Mouse (Mus musculus): ENCODE measurements at regions not wholly inside any gene's neighbourhood (a gene's known extent, or its start where the extent isn't known, plus 50 kb on each side); places are given as distances from the start of the nearest gene placed in this dataset.

DNA sequence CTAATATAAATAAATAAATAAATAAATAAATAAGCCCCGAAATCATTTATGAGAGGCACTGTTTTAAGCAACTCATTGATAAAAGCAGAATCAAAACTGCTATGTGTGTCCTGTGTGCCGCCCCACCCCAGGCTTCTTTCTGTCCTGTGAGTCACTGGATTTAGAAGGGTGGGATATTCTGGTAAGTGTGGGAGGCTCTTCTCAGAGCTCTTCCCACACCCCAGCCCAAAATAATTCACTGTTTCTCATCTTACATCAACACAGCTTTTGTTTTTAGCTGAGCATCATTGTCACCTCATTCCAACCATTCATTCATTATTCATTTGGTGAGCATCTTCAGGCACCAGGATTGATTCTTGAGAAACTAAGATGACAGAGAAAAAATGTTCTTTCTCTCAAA is 118.4 kb downstream of the Barx2 start:
- DNase-seq (ENCODE audit: low spot score), result no peak

DNA sequence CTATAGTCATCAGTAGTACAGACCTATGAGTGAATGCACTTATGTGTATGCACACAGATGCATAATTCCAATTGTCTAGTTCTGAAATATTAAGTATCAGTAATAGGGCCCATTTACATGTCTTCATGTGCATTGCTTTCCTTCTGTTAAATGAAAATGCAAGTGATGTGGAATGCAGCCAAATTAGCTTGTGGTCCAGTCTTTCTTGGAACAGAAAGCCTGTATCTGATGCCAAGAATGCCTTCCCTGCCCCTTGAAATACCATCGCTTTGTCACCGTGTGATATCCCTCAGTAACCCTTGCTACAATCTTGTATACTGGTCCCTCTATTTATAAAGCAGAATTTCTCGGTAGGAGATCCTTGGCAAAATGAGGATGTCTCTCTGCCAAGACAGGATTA is 137.3 kb downstream of the Barx2 start:
- DNase-seq (ENCODE audit: low spot score), result no peak

DNA sequence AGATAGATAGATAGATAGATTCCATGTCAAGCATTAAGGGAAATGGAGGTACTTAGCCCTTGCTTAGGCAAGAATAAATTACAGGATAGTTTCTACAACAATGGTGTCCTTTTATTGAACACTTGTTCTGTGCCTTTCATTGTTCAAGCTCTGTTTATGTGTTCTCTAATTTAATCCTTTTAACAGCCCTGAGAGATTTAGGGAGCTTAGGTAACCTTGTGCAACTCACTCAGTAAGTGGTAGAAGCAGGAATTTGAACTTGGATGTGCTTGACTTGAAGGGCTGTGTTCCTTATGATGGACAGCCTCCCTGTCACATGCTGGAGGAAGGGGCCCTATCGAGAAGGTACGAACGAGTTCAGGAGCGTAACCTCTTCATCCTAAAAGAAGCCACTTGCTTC is 147.9 kb downstream of the Barx2 start:
- no peak for DNase-seq (ENCODE audit: low spot score)

DNA sequence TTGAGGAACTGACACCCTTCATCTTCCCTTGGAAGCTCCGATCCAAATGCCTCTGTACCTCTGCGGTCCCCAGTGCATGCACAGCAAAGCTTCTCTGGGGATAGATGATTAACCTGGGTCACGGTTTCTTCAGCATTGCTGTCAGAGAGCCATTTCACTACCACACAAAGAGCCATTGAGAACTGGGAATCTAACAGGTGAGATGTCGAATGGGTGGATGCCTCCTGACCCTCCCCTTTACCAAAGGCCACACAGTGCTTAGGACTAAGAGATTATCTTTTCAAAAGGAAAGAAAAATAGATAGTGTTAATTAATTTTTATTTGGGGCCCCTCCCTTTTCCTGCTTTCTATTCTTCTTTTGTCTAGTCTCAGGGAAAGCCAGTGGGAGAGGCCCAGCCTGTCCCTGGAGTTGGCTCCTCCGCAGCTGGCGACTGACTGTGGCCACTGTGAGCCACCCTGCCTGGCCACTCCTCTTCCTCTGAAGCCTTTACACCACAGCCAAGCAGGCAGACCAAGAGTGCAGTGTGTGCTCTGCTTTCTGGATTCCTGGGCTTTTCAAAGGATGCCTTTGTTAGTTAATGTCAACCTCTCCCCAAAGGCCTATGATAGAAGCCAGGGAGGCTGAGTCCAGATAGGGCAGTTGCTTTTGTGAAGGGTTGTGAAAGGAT is 155.2 kb downstream of the Barx2 start:
- DNase-seq (ENCODE audit: low spot score), result no peak

DNA sequence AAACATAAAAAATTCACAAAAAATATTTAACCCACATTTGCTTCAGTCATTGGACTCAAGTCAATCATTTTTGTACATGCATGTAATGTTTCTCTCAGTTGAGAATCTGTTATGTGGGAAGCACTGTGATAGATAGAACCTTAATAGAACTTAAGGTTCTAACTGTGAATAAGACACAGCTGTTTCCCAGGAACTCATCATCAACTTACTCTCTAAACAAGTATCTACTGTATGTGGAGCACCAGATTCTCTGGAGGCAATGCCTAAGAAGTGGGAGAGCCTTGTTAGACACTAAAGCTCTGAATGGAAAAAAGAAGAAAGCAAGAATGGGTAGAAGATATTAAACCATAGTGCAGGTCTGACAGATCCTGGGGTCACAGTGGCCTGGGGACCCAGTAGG is 182.8 kb downstream of the Barx2 start:
- no peak for DNase-seq (ENCODE audit: low spot score)

DNA sequence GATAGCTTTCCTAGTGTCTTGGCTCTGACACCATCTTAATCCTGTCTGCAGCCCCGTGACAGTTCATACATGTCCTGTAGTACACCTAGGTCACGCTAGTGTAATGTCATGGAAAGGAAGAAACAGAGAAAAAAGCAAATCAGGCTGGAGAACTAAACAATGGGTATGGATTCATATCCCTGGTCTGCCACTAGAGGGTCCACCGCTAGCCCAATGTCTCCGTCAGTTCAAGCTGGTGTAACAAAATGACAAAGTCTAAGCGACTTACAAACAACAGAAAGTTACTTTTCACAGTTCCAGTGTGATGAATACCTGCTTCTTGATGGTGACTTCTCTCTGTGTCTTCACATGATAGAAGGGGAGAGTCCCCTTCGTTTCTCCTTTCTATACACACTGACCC is 194.0 kb downstream of the Barx2 start:
- DNase-seq (ENCODE audit: low spot score), result no peak

DNA sequence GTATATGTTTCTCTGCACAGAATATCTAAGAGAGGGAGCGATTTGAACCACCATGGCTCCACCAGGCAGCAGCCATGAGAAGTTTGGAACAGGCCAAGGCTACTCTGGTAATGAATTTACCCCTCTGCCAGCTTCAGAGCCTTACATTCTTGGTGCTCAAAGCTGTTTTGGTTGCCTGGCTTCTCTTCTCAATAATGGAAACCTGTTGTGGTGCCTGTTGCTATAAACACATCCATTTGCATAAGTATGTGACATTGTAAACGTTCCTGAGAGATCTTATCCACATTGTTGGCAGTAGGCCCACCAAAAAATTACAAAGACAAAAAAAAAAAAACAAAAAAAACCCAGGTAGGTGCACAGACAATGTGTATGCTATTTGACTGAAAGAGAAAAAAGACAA is 203.2 kb downstream of the Barx2 start:
- DNase-seq (ENCODE audit: low spot score), result no peak

DNA sequence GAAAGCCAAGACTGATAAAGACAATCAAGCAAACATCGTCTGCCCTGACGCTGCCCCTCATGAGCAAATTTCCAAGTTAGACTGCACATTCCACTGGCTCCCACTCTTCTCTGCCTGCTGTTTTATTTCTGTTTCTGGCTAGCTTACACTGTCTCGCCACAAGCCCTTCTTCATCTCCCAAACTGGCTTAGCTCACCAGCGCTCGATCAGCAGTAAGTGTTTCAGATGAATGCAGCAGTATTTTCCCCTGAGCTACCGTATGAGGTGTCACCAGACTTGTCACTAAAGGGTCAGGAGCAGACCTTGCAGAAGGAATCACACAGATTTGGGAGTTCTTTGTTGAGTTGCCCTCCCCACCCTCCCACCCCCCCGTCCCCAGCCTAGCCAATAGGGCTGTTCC is 206.6 kb downstream of the Barx2 start:
- no peak for DNase-seq (ENCODE audit: low spot score)

DNA sequence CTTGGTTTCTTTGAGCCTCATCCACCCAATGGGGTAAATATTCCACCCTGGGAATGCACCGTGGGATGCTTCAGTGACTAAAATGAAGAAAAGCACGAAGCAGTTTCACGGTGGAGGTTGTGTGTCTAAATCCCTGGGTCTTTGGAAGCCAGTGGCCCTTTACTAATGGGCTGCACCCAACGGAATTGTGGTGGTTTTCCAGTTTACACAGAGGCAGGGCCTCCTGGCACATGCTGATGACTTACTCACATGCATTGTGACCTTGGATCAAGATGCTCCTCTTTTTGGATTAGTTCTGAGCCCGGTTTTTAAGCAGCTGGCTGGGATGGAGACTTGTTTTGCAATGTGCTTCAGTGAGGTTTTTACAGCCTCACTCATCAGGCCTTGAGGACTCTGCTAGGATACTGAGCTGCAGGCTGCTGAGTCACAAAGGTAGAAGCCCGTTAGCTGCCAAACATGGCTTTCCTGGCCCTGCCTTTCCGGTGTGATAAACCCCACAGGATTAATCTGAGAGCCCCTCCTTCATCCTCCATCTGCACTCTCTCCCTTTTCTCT is 222.3 kb downstream of the Barx2 start:
- no peak for DNase-seq (ENCODE audit: low spot score)

DNA sequence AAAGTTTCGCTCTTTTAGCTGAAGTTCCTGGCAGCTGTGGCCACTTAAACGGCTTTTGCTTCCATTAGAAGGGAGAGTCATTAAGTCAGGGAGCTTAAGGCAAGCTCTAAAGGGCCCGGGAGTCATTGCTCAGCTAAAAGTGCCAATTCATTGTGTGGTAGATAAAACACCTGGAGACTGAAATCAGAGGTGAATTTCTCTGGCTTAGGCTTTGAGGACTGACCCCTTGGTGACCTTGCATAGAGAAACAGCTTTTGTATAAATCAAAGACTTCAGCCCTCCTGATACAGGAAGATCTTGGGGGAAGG is 224.1 kb upstream of the Tmem45b start:
- DNase-seq (ENCODE audit: low spot score), result no peak

DNA sequence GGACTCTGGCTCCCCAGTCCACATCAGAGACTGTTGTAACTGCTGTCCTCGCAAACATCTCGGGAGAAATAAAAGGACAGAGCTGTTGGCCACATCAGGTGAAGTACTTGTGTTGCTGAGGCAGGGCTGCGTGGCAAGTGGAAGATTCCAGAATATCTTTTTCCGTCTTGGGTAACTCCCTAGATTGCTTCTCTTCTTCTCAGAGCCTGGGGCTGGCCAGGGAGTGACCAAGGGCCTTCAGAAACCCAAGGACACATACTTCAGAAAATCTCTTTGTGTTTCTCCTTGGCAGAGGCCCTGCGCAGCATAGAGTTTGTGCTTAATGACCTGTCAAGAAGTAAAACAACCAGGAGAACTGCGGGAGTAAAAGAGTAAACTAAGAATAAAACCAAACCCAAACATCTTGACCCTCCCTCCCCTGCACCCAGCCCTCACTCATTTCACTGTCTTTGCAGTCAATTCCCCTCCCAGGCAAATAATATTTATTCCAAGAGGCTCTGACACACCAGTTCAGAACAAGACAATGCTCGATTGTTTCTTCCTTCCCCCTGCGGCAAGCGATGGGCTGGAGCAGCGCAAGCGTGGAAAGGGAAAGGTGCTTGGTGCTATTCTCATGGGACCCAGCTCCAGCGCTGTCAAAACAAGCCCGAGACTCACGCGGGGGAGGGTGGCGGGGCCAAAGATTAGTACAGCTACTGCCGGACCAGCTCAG is 223.6 kb upstream of the Tmem45b start:
- no peak for DNase-seq (ENCODE audit: low spot score)

DNA sequence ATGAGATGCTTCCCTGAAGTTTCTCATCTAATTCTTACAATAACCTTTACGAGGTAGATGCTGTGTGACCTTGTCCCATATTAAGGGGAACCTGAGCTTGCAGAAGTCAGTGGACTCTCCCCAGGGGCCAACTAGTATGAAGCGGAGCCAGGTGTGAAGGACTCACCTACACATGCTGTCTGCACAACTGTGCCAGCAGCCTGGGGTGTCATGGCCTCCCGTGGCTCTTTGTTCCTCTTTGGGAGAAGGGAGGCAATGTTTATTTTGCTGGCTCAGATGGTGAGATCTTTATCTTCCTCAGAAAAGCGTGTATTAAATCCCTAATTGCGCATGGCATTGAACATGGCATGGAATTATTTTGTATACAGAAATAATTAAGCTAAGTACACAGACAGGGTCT is 222.2 kb upstream of the Tmem45b start:
- DNase-seq (ENCODE audit: low spot score), result no peak

DNA sequence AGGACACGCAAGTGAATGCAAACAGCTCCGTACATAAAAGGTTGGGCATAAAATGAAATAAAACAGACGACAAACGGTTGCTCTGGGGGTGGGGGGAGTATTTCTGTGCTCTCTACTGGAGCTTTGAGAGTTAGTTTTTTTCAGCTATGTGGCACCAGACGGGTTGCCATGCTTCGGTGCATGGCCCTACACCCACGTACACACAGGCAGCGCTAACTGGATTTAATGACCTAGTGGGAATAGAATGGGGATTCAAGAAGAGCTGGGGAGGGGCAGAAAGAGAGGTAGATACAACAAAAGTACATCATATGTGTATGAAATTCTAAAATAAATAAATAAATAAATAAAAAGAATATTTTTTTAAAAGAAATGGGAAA is 220.5 kb upstream of the Tmem45b start:
- DNase-seq (ENCODE audit: low spot score), result no peak

DNA sequence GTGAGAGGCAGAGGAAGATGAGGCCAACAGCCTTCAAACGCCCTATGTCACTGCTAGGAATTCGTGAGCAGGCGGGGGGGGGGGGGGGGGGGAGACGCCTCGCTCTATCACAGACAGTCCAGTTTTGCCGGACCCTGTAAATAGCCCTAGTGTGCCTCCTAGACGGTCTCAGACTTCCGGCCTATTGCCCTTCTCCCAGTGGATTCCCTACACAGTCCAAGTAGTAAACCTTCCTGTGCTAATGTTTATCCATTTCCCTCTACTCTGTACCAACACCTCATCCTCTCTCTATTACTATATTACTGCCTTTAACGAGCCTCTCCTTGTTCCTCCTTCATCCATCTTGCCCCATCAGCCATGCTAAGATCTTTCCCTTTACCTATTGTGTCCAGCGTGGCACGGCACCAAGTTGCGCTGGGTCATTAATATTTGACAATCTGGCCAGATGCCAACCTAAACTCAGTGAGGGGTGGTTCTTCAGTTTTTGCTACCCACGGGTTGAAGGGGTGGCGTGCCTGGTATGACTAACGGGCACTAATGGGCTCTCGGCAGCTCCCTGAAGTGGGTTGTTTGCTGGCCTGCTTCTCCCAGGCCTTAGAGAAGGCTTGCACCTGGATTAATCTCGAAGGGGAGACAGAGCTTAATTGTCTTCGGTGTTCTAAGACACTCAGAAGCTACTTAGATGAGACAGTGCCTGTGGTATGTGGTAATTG is 220.0 kb upstream of the Tmem45b start:
- DNase-seq (ENCODE audit: low spot score), result no peak

DNA sequence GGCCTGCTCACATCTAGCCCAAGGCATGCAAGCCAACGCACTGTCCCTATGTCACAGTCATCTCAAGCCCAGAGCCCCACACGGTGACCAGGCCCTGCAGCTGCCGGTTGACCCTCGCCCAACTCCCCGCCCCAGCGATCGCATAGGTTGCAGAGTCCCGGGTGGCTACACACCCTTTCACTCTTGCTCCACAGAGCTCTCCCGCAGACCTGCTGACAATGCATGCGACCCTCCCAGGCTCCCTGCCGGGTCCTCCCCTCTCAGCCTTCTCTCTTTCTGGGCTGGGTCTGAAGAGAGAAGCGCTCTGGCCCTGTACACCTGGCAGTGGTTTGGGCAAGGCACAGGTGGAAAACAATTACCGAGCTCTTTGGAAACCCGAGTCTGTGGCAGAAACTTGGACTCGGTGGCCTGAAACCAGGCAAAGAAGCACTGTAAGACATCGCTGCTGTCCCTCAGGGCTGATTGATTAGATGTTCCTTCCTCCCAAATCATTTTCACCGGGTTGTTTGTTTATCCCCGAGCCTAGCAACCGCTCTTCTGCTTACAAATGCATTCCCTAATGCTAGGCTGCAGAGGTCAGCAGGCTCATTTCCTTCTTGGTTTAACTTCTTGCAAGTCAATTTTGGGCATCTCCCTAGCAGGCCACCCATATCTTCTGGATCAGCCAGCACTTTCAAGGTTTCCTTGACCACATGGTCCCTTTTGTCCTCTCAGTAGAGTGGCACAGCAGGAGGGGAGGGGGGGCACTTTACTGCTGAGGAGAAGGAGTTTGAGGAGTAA is 219.2 kb upstream of the Tmem45b start:
- no peak for DNase-seq (ENCODE audit: low spot score)

DNA sequence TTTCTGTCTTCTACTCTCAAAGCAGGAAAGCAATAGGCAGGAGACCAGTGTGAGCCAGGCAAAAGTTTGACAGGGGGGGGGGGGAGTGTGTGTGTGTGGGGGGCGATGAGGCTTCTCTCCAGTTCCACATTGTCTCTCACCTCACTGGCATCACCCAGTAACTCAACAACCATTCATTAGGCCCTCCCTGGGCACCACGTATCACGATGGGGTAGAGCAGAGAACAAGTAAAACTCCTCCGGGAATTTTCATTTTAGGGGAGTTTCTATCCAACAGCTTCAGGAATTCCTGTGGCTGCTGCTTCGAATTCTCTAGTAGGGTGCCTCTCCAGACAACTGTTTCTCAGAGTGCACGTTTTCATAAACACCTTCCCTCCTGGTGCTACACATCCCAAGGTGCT is 218.6 kb upstream of the Tmem45b start:
- no peak for DNase-seq (ENCODE audit: low spot score)

DNA sequence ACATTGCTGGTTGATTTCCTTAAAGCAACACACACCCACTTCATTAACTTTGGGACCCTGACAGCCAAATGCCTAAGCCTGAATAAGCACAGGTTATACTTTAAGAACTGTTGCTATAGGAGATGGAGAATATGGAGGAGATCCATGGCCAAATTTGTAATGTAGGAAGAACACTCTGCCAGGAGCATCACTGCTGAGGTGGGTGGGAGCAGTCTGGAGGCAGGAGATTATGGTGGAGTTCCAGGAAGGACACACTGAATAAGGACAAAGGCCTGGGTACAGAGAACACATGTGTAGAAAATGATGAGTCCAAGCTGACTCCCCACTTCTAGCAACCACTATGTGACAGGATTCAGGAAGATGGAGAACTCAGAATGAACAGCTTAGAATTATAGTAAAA is 212.9 kb upstream of the Tmem45b start:
- DNase-seq (ENCODE audit: low spot score), result no peak

DNA sequence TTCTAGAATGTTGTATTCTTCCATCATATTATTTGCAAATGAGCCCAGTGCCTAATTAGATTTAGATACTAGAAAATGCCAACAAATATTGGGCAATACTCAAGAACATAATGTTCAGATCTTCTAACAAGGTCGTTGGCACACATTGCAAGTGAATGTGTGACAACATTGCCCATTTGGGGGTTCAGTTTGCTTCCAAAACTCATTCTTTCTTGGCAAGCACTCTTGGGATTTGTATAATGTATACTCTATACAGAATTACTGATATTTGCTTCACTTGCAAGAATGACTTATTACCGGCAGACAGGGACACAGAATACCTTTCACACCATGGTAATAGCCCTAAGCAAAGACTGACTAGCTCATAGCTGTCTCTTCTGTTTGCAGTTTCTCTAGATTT is 194.8 kb upstream of the Tmem45b start:
- DNase-seq (ENCODE audit: low spot score), result peak; percentile 2

DNA sequence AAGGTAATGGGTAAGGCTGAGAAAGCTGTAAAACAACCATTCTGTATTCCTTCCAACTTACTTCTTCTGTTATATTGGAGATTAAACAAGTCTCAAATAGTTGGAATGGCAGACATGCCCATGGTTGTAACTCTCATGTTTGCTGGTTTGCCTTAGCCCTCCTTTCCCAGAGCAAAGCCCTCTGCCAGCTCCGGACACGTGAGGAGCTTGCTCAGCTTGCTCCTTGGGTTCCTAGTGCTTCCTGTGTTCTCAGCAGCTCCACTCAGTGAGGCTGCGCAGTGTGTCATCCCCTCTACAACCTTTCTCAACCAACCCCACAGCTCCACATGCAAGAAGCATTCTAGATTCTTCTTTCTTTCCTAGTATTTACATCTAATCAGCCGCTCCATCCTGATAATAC is 193.3 kb upstream of the Tmem45b start:
- DNase-seq (ENCODE audit: low spot score), result no peak

DNA sequence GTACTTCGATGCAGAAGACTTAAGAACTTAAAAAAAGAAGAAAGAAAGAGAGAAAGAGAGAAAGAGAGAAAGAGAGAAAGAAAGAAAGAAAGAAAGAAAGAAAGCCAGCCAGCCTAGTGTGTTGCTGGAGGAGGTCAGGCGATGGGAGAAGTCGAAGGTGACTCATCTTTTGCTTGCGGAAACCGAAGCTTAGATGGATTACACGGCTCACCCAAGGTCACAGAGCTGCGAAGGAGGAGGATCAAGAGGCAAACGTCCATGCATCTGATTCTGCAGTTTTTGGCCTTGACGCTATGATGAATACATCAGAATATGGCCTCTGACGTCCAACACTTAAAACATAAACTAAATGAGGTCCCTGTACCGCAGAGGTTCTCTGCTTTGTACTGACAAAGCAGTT is 192.4 kb upstream of the Tmem45b start:
- DNase-seq (ENCODE audit: low spot score), result no peak

DNA sequence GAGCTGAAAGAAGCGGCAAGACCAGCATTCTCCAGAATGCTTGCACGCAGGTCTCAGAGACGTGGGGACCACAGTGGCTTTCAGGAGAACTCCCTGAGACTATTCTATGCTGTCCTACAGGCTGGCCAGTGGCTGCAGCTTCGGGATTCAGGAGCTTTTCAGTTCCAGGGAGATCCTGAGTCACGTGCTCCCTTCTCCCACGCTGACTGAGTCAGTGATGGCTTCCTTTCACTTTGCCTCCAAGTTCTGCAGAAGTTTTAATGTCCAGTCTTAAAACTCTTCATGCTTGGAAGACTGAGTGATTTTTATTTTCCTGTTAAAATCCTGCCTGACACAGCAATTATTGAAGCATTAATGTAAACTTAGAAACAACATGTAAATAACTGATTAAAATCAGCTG is 190.5 kb upstream of the Tmem45b start:
- DNase-seq (ENCODE audit: low spot score), result no peak

DNA sequence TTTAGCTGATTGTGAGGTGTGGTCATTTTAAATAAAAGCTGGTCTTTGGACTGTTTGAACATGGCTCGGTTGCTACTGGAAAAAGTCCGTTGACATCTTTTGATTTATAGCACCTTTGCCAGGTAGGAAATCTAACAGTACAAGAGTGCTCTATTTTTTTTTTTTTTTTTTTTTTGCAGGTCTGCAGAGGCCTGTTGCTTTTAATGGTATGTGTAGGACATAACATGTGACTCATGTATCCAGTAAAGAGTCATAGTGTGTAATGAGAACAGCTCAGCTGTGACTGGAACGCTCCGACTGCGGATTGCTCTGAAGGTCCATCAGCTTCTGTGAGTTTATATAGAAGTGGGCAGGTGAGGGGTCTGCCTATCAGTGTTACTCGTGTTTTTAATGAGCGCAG is 190.0 kb upstream of the Tmem45b start:
- DNase-seq (ENCODE audit: low spot score), result no peak

DNA sequence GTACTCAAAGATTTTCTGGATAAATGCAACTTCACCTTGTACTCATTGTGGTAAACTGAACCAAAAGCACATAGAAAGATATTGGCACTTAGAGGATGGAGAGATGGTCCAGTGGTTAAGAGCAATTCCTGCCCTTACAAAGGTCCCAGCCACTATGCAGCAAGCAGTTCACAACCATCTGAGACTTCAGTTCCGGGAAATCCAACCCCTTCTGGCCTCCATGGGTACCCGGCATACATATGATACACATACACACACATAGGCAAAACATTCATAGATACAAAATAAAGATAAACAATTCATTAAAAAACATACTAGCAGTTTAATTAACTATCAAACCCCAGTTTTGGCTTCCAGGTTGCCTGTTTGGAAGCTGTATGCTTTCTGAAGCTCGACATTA is 189.5 kb upstream of the Tmem45b start:
- DNase-seq (ENCODE audit: low spot score), result no peak
